Mouse (Mus musculus) thymus, postnatal 0 days (tissue): ENCODE data around the gene Gzf1. TPM values are rescaled to one million over a fixed set of nuclear protein-coding genes. Genes with fewer than 3 reads are reported as not detected.

Experiments
- DNase-seq: peaks from one replicate; pipeline ENCODE4 v3.0.0-alpha.2; 2015; ENCODE audit warnings: low spot score
- polyA plus RNA-seq: library from polyadenylated mRNA; unstranded; fragments of >200 nt; fragmentation: Nextera tagmentation; extraction: Ambion mirVana; gene quantifications from 2 replicates; pipeline ENCODE4 v1.2.1, GENCODE M21; 2015

The Gzf1 gene
- polyA plus RNA-seq, 1 experiment from 2014 or later: 14.1 TPM

DNA sequence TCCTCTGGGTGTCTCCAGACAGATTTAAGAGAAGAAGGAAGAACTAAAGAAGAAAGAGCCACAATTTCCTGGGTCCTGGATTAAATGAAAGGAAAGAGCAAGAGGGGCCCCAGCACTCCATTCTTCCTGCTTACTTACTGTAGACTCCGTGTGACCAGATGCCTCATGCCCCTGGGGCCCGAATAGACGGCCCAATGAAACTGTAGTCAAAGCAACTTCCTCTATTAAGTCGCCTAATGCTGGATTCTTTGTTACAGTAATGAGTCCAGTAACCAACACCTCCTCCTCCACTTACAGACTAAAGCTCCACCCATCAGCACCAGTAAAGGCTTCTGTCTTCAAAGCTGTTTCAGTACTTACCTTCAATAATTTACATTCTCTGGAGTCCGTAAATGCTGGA, 17.7 kb downstream of the Gzf1 start:
- no peak for DNase-seq

DNA sequence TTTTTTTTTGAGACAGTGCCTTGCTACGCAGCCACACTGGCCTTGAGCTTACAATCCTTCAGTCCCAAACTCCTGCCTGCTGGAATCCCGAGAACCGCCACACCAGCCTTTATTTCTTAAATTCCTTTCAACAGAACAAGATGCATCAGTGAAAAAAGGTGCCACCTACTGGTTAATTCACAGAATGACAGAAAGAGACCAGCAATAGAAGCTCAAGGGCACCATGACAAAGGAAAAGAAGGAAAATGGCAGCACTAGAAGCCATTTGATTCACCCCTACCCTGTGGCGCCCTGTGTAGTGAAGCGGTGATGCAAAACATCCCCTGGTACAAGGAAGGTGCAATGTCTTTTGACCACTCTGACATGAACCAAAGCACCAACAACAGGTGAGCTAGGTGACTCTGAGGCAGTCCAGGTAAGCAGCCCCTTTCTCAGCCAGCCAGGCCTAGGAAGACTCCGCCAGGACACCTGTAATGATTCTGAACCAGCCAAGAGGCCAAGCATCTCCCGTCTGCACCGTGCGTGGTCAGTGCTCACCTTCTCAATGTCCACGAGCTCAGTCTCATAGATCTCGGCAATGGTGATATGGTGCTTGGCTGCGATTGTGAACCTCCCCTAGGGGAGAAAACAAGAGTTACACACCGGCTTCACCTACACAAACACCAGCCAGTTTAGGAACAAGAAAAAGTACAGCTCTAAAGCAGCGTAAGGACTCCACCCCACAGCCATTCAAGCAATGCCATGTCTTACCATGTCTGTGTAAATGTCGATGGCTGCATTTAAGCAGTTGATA, 25.8 kb downstream of the Gzf1 start:
- DNase-seq: peak; percentile 31

DNA sequence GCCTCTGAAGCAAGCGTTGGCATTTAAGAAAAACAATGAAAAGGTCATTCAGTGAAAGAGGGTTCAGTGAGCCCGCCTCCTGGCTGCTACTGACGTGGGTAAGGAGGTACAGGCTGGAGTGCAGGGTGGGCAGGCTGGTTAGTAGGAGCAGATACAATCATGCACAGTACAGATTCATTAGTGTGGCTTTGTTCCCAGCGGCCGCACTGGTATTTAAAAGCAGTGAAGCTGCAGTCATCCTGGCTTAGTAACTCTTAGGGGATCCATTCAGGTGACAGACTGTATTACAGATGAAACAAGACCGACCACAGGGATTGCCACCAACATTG, 26.3 kb downstream of the Gzf1 start:
- DNase-seq: no peak

DNA sequence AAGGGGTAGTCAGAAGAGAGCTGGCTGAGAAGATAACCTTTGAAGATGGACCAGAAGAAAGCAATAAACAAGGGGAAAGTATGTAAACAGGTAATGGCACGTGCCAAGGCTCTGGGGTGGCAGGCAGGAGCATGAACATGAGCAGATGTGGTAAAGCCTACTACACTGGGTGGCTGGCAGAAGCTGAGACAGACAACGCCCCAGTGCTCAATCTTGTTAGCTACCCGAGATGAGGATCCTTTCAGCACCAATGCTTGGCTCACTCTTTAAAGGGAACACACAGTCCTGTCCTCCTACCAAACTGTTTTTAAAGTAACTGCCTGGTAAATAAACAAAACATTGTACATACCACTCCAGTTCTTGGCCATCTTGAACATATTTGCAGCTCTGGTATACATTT, 31.5 kb downstream of the Gzf1 start:
- no peak for DNase-seq

DNA sequence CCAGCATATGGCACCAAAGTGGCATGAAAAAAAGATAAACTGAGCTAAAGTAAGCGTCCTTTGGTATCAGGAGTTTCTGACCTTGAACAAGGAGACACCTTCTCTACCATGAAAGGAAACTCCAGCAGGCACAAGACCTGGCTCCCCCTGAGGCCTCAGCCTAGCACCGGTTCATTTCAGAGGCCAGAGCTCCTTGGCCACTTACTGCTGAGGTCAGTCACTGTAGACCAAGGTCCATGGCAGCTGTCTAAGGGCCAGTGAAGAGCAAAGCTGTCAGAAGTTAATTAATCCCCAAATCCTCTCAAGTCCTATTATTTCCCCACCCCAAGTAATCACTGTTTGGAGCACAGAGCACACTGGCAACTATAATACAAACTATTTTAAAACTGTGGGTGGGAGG, 36.2 kb downstream of the Gzf1 start:
- no peak for DNase-seq

DNA sequence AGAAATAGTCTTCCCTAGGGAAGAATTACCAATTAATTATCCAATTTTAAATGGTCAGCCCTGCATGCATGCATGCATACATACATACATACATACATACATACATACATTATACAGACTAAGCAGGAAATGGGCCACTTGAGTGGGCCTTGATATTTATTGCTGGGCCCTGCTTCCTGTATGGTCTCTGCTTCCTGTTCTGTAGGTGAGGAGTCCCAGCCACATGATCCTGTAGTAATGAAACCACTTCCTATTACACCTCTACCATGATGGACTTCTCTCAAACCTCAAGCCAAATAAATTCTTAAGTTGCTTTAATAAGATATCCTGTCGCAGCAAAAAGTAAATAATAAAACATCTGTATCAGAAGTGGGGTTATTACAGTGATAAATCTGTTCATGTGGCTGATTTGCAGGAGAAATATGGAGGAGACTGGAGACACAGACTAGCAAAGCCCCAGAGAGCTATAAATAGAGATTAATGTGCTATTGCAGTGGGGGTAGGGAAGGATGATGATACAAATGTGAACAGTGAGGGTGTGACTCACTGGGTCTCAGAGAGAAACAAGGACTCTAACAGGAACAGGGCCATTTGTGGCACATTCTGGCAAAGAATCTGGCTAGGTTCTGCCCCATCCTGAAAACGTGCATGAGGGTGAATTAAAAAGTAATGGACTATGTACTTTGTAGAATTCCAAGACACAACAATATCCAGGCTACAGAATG, 38.6 kb downstream of the Gzf1 start:
- DNase-seq: no peak

DNA sequence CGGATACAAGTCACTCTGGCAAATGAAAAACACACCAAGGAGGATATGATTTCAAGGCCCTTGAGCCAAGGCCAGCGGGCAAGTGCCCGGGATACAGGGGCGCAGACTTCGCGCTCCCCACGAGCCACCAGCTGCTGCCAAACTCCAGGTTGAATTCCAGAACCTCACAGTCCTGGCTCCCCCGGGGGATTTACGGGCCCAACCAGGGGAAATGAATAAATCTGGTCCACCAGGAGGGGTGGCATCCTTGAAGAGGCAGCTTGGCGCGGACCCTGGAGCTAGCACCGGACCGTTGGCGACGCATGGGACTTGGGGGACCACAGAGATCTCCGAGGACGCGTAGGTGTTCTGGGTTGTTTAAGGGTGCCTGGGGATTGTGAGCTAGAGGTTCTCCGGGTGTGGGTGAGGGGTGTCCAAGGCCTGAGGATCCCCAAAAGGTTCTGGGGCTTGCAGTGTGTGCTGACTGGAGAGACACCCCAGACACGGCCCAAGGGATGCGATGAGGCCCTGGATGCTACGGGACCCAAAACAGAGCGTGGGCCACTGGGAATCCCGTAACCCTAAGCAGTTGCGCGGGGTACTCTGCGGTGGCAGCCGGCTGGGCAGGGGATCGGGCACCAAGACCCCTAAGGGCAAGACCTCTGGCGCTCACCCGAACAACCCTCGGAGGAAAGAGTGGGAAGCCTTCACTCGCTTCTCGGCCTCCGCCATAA, 50.9 kb downstream of the Gzf1 start:
- peak; percentile 4 for DNase-seq

DNA sequence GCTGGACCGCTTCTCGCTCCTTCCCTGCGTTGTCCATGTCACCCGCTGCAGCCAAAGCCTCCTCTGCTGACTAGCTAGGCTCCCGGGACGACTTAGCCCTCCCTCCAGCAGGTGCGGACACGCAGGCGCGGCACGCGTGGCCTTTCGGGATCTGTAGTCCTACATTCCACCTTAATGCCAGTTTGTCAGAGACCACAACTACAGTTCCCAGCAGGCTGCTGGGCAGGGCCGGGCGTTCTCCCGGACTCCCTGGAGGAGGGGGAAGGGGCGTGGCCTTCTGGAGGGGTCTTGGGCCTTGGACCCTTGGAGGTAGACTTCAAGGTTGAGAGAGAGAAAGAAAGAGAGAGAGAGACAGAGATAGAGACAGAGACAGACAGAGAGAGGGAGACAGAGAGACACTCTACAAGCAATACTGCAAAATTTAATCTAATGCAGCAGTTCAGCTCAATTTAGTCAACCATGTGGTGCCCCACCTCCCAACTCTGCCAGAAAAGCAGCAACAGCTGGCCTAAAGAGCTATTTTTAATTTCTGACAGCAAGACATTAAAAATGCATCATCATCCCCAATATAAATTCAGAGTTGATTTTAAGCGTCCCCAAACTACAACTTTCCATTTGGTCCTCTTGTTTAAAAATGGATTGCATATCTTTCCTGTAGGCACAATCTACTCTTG, 51.6 kb downstream of the Gzf1 start, which contains the start of gene Napb:
Napb (minus strand) TSS at position 141 of the 674 bp plus-strand sequence.
- peak; percentile 69 for DNase-seq

Other genes starting within 250 kb of the Gzf1 start
- gene Cd93, start 237.5 kb upstream of the Gzf1 start, polyA plus RNA-seq: 4.0 and 4.1 TPM in 2 replicates
- gene Nxt1, start 8.4 kb upstream of the Gzf1 start, polyA plus RNA-seq: 124 and 133 TPM in 2 replicates
- gene Napb, start 51.4 kb downstream of the Gzf1 start, polyA plus RNA-seq: 0.51 and 0.74 TPM in 2 replicates
- gene Cstl1, start 69.3 kb downstream of the Gzf1 start, polyA plus RNA-seq: not detected in 2 replicates
- gene Cst11, start 90.5 kb downstream of the Gzf1 start, polyA plus RNA-seq: not detected in 2 replicates
- not detected in 2 replicates for gene 8030411F24Rik, start 101.0 kb downstream of the Gzf1 start, polyA plus RNA-seq
- 0.33 and 0.36 TPM in 2 replicates for gene Cst12, start 108.3 kb downstream of the Gzf1 start, polyA plus RNA-seq
- gene Cst8, start 117.8 kb downstream of the Gzf1 start, polyA plus RNA-seq: 0.31 and 0.40 TPM in 2 replicates
- not detected in 2 replicates for gene Cst13, start 139.1 kb downstream of the Gzf1 start, polyA plus RNA-seq
- 0.42 and 0.90 TPM in 2 replicates for gene Cst9, start 154.1 kb downstream of the Gzf1 start, polyA plus RNA-seq
- 0.21 and 0.22 TPM in 2 replicates for gene 9230104L09Rik, start 184.0 kb downstream of the Gzf1 start, polyA plus RNA-seq
- 603 and 634 TPM in 2 replicates for gene Cst3, start 194.7 kb downstream of the Gzf1 start, polyA plus RNA-seq